Mouse (Mus musculus) central nervous system, embryonic 14 days (tissue): ENCODE results near the gene Tns1. TPM values are rescaled to one million over a fixed set of nuclear protein-coding genes. Genes with fewer than 3 reads are reported as not detected.

Source experiments
- polyA plus RNA-seq: library from polyadenylated mRNA; depleted of rRNA; stranded (reverse); fragments of >200 nt; gene quantifications from 2 replicates; pipeline ENCODE4 v1.2.3, GENCODE M21; 2012; rRNA removed

Gene Tns1
- 8.3 and 13.0 TPM in 2 replicates for polyA plus RNA-seq

GRCm38 (mm10) chr1:74124021-74124981, at the start of gene Tns1:
Gene Tns1, minus strand, starts transcription at chr1:74124449.

DNA sequence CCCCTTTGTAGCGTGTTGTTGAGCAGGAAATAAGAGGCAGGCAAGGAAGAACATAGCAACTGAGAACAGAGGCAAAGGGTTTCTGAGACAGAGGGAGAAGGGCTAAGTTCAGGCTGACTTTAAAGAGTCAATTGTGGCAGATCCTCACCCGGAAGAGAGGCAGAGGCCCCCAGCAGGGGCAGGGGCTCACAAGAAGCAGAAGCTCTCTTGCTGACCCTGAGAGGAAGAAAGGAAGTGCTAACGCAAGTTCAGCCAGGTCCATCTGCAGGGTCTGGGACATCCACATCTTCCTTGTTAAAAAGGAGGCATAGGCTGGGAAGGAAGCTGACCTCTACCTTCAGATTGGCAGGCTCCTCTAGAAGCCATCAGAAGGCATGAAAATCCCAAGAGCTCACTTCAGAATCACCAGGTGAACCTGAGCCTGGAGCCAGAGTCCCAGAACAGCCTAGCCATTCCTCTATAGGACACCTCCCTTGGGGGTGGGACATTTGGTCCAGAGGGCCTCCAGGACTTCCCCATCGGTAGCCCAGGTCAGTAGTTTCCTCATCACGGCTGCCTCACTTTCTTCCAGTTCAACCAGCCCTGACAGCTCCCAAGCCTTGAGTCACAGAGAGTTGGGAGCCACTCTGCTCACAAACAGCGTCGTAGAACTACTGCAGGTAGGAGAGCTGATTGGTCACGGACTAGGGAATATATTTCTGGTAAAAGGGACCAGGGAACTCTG, 29.4 kb upstream of the Tns1 start, which contains the start of gene Cxcr2:
Gene Cxcr2, plus strand, starts transcription at position 529 of the 724 bp plus-strand sequence.

DNA sequence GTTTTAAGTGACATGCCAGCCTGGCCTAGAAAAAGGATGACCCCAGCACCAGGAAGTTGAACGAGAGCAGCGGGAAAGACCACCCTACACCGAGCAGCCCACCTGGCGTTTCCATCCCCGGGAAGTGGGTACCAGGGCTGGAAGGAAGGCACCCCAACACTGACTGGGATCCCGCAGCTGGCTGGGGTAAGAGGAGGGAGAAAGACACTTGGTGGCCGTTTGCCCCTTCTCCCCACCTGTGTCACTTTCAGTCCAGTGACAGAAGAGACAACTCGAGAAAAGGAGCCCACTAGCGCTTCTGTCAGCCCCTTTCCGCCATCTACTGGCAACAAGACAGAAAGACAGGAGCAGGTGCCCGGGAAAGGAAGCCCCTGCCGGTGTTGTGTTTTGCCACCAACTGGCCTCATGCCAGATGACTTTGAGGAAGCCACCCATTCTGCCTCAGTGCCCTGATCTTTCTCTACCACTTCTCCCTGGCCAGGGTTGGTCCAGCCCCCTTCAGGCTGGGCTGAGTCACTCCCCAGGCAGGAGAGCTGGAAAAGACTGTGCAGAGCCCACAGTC, 823 bp upstream of the Tns1 start, which contains the start of gene Rufy4:
Gene Rufy4, plus strand, starts transcription at position 551 of the 562 bp plus-strand sequence.

Other genes starting within 250 kb of the Tns1 start
- 0.65 and 0.75 TPM in 2 replicates for gene Rufy4, start 1.1 kb upstream of the Tns1 start, polyA plus RNA-seq
- 0.09 and 0.10 TPM in 2 replicates for gene Cxcr2, start 29.5 kb upstream of the Tns1 start, polyA plus RNA-seq
- not detected in 2 replicates for gene Cxcr1, start 70.2 kb upstream of the Tns1 start, polyA plus RNA-seq
- 200 and 212 TPM in 2 replicates for gene Arpc2, start 111.6 kb upstream of the Tns1 start, polyA plus RNA-seq
- gene Gpbar1, start 154.1 kb upstream of the Tns1 start, polyA plus RNA-seq = 0.05 and 0.06 TPM in 2 replicates
- gene Aamp, start 160.3 kb upstream of the Tns1 start, polyA plus RNA-seq = 170 and 189 TPM in 2 replicates
- gene Pnkd, start 160.5 kb upstream of the Tns1 start, polyA plus RNA-seq = 64.7 and 71.0 TPM in 2 replicates
- gene Tmbim1, start 181.2 kb upstream of the Tns1 start, polyA plus RNA-seq = 5.7 and 12.6 TPM in 2 replicates
- 2.4 and 2.7 TPM in 2 replicates for gene Catip, start 237.7 kb upstream of the Tns1 start, polyA plus RNA-seq